Mouse (Mus musculus) neural tube, embryonic 13.5 days (tissue): ENCODE measurements at regions not wholly inside any gene's neighbourhood (a gene's known extent, or its start where the extent isn't known, plus 50 kb on each side); places are given as distances from the start of the nearest gene placed in this dataset.

ENCODE experiments used
- ATAC-seq: fragments of 200-750 bp; cut with Nextera tagmentation; 2 replicates; pipeline ENCODE4 v1.8.0; 2017; ENCODE audit warnings: low read depth, mild to moderate bottlenecking, moderate TSS enrichment, moderate library complexity
- H3K27ac ChIP-seq: fragments of 300-500 bp; sonication (generic); replicated peaks from 2 replicates; pipeline ENCODE4 v1.5.1; 2015; ENCODE audit warnings: moderate library complexity, mild to moderate bottlenecking, inconsistent platforms
- H3K27me3 ChIP-seq: fragments of 300-500 bp; sonication (generic); 2 replicates; pipeline ENCODE4 v1.6.1; 2015; ENCODE audit warnings: mild to moderate bottlenecking, inconsistent platforms
- H3K36me3 ChIP-seq: fragments of 300-500 bp; sonication (generic); 2 replicates; pipeline ENCODE4 v1.6.1; 2015; ENCODE audit warnings: mild to moderate bottlenecking, inconsistent platforms
- H3K4me1 ChIP-seq: fragments of 300-500 bp; sonication (generic); replicated peaks from 2 replicates; pipeline ENCODE4 v1.6.1; 2015; ENCODE audit warnings: inconsistent platforms
- H3K4me2 ChIP-seq: fragments of 300-500 bp; sonication (generic); 2 replicates; pipeline ENCODE4 v1.6.1; 2015; ENCODE audit warnings: inconsistent platforms, mild to moderate bottlenecking, moderate library complexity
- H3K4me3 ChIP-seq: fragments of 300-500 bp; sonication (generic); 2 replicates; pipeline ENCODE4 v1.5.1; 2015; ENCODE audit warnings: mild to moderate bottlenecking, inconsistent platforms
- H3K9ac ChIP-seq: fragments of 300-500 bp; sonication (generic); 2 replicates; pipeline ENCODE4 v1.6.1; 2015; ENCODE audit warnings: moderate library complexity, mild to moderate bottlenecking, inconsistent platforms
- H3K9me3 ChIP-seq: fragments of 300-500 bp; sonication (generic); 2 replicates; pipeline ENCODE4 v1.6.1; 2016; ENCODE audit warnings: inconsistent platforms
- WGBS: fragments of 180-500 bp; shearing (Covaris S2); methylation state at CpG from one replicate; pipeline ENCODE4 v1.1.7; 2015; 5-methylcytosine and 5-hydroxymethylcytosine counted together

DNA sequence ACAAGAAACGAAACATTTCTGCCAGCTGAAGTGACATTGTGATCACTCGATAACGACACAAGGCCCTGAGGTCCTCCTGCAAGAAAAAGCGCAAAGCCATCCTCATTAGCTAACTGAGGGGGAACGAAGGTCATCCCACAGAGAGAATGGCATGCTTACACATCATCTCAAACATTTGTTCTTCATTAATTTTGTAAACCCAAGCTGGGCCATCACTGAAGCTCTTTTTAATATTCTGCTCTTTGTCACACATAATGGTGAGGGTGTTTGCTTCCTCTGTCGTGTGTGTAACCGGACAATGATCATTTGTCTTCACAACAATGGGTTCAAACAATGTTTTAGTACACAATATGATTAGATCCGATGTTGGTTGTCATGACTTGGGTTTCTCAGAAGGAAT is 1217.9 kb downstream of the Mat2b start:
- no peak overlapping the region for H3K27ac ChIP-seq
- no peak for ATAC-seq
- H3K9ac ChIP-seq = no peak overlapping the region
- no peaks in the 10 kb centered on the region for H3K9me3 ChIP-seq
- no peak overlapping the region for H3K4me2 ChIP-seq
- H3K4me3 ChIP-seq = no peak overlapping the region
- H3K36me3 ChIP-seq = no peaks in the 10 kb centered on the region
- H3K27me3 ChIP-seq = no peaks in the 10 kb centered on the region
- 64% methylated on average over 8 of the region's 8 CpGs for WGBS
- no peaks in the 10 kb centered on the region for H3K4me1 ChIP-seq

DNA sequence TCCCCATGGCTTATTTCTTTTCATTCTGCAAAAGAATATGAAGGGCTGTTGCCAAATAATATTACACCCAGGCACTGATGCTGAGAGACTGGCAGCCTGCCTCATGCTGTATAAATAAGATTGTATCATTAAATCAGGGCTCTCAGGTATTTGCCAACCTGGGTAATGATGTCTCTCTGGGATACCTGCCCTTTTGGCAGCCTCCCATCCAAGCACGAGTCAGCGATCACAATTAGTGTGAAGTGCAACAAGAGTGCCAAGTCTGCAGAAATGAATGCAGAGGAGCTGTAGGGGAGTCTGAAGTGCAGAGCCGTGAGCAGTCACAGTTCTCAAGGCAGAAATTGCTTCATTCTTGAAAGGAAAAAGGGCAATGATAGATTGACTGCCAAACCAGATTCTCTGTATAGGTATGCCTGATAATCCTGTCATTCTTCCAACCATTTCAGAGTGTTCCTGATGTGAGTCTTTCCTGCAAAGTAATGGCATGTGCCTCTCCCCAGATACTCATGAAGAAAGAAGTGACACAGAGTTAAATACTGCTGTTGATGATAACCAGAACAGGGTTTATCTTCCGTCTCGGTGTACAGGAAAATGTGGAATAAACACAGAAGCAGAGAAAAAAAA is 1241.6 kb downstream of the Mat2b start:
- no peak overlapping the region for H3K27ac ChIP-seq
- WGBS = 57% methylated on average over 5 of the region's 5 CpGs
- no peaks in the 10 kb centered on the region for H3K9me3 ChIP-seq
- H3K27me3 ChIP-seq = no peaks in the 10 kb centered on the region
- no peak overlapping the region for H3K4me2 ChIP-seq
- no peak for ATAC-seq
- no peaks in the 10 kb centered on the region for H3K4me1 ChIP-seq
- no peak overlapping the region for H3K4me3 ChIP-seq
- no peaks in the 10 kb centered on the region for H3K36me3 ChIP-seq
- no peak overlapping the region for H3K9ac ChIP-seq

DNA sequence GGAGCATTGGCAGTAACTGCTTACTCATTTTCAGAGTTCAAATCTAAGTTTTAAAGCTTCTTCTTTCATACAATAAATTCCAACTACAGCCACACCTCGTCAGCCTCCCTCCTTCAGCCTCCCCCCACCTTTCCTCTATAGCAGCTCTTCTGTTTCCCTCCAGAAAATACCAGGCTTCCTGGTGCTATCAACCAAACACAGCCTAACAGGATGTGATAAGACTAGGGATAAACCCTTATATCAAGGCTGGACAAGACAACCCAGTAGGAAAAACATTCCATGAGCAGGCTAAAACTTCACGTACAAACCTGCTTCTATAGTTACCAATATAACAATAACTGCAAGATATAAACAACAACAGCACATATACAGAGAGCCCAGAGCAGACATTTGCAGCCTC is 1248.6 kb downstream of the Mat2b start:
- no peak overlapping the region for H3K27ac ChIP-seq
- 86% methylated on average over 2 of the region's 2 CpGs for WGBS
- no peaks in the 10 kb centered on the region for H3K4me1 ChIP-seq
- H3K9me3 ChIP-seq = no peaks in the 10 kb centered on the region
- H3K27me3 ChIP-seq = no peaks in the 10 kb centered on the region
- H3K9ac ChIP-seq = no peak overlapping the region
- H3K36me3 ChIP-seq = no peaks in the 10 kb centered on the region
- no peak overlapping the region for H3K4me2 ChIP-seq
- ATAC-seq = no peak
- H3K4me3 ChIP-seq = no peak overlapping the region

DNA sequence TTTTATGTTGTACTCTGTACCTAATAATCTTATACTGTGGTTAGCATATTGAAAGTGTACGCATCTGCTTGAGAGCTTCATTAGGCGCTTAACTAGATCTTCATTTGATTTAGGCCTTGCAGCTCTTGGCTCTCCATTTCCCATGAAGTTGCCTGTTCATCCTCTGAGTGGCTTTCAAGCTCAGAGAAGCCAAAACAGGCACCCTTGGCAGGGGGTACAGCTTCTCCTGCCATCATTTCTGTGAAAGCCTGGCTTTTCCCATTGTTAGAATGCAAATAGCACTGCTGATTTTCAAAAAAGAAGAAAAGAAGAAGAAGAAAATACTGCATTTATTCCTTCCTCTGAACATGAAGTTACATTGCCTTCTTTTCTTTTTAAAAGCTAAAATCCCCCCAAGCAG is 1283.3 kb downstream of the Mat2b start:
- no peaks in the 10 kb centered on the region for H3K36me3 ChIP-seq
- no peak overlapping the region for H3K9ac ChIP-seq
- H3K4me1 ChIP-seq = peaks cover 5% of the 10 kb centered on the region; the same call in 1 of the 2 replicates
- no peak overlapping the region for H3K4me3 ChIP-seq
- no peak for ATAC-seq
- H3K4me2 ChIP-seq = no peak overlapping the region
- 53% methylated on average over 2 of the region's 2 CpGs for WGBS
- no peaks in the 10 kb centered on the region for H3K9me3 ChIP-seq
- no peaks in the 10 kb centered on the region for H3K27me3 ChIP-seq
- H3K27ac ChIP-seq = no peak overlapping the region

DNA sequence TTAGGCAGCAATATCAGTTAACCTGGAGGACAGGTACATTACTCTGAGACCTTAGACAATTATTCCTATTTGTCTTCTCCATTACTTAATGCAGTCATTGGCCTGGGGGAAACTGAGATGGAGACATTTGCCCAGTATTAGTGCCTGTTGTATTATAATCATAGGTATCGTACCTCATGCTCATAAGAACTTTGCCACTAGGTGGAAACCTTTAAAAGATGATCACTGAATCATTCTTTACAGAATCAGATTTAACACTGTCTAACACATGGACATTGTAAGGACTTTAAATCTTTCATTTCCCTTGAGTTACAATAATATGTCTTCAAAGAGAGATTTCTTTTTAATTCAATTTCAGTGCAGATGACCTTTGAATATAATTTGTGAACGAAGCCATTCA is 1283.8 kb downstream of the Mat2b start:
- Histone ChIP-seq H3K4me3 (no peak overlapping the region), H3K9ac (no peak overlapping the region), H3K4me1 (peaks cover 5% of the 10 kb centered on the region; the same call in 1 of the 2 replicates), H3K27ac (no peak overlapping the region), H3K36me3 (no peaks in the 10 kb centered on the region), H3K27me3 (no peaks in the 10 kb centered on the region), H3K9me3 (no peaks in the 10 kb centered on the region), H3K4me2 (no peak overlapping the region)
- 78% methylated on average over 2 of the region's 2 CpGs for WGBS
- ATAC-seq = no peak

DNA sequence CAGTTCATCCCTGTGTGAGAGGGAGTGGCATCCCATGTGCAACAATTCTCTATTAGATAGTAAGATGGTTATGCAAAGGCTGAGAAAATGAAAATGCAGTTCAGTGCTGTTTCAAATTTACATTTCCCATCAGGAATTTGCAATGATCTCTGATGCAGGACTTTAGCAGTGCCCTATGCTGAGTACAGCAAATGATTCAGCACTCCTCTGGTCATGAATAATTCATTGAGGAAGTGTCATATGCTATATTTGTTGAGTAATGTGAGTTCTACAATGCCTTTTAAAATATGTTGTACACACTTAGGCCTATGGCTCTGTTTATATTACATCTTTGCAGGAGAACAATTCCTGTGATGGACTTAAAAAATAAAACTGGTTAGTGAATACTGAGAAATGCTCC is 1330.2 kb downstream of the Mat2b start:
- Histone ChIP-seq H3K27me3 (no peaks in the 10 kb centered on the region), H3K4me3 (no peak overlapping the region), H3K4me2 (no peak overlapping the region), H3K27ac (no peak overlapping the region), H3K9me3 (no peaks in the 10 kb centered on the region), H3K36me3 (no peaks in the 10 kb centered on the region), H3K4me1 (no peaks in the 10 kb centered on the region), H3K9ac (no peak overlapping the region)
- no peak for ATAC-seq

DNA sequence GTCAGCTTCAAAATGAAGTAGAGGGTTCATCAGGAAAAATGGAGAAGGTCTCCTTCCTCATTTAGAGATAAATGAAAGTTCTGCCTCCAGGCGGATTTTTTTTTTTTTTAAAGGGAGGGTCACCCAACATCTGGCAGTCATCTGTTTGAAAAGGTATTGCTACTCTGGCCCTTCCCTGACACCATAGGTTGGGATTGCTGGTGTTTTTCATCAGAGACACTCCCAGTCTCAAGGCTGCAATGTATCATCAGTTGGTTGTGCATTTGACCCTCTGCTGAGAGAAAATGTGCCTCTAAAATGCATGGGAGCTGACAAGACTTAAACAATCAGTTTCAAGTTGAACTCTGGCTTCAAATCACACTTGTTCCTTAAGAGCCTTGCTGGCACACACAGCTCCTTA is 1344.4 kb downstream of the Mat2b start:
- H3K4me1 ChIP-seq = no peaks in the 10 kb centered on the region
- WGBS = 28% methylated on average over 1 of the region's 1 CpGs
- no peaks in the 10 kb centered on the region for H3K27me3 ChIP-seq
- no peak overlapping the region for H3K4me3 ChIP-seq
- H3K27ac ChIP-seq = no peak overlapping the region
- H3K4me2 ChIP-seq = no peak overlapping the region
- H3K9me3 ChIP-seq = no peaks in the 10 kb centered on the region
- no peaks in the 10 kb centered on the region for H3K36me3 ChIP-seq
- no peak overlapping the region for H3K9ac ChIP-seq
- ATAC-seq = no peak
